Mouse (Mus musculus) liver, postnatal 0 days (tissue): ENCODE data around the gene Clasp2. TPM values are rescaled to one million over a fixed set of nuclear protein-coding genes. Genes with fewer than 3 reads are reported as not detected.

ENCODE experiments used
- ATAC-seq: fragments of 200-750 bp; cut with Nextera tagmentation; 2 replicates; pipeline ENCODE4 v1.8.0; 2017; ENCODE audit warnings: mild to moderate bottlenecking, moderate library complexity
- DNase-seq: peaks from one replicate; pipeline ENCODE4 v3.0.0-alpha.2; 2016
- H3K27ac ChIP-seq: fragments of 300-500 bp; sonication (generic); 2 replicates; pipeline ENCODE4 v1.5.1; 2014; ENCODE audit warnings: antibody characterized with exemption, moderate library complexity, mild to moderate bottlenecking, low read depth
- H3K27me3 ChIP-seq: fragments of 300-500 bp; sonication (generic); 2 replicates; pipeline ENCODE4 v1.6.1; 2014; ENCODE audit warnings: low read length, control low read depth, mixed read lengths; ENCODE audit not compliant: insufficient read depth
- H3K36me3 ChIP-seq: fragments of 300-500 bp; sonication (generic); replicated peaks from 2 replicates; pipeline ENCODE4 v1.6.1; 2014; ENCODE audit warnings: mild to moderate bottlenecking, control low read depth, low read length, moderate library complexity, mixed read lengths; ENCODE audit not compliant: insufficient read depth
- H3K4me1 ChIP-seq: fragments of 300-500 bp; sonication (generic); 2 replicates; pipeline ENCODE4 v1.6.1; 2014; ENCODE audit warnings: antibody characterized with exemption, mild to moderate bottlenecking, control low read depth; ENCODE audit not compliant: insufficient read depth
- H3K4me2 ChIP-seq: fragments of 300-500 bp; sonication (generic); 2 replicates; pipeline ENCODE4 v1.6.1; 2014; ENCODE audit warnings: low read depth, mild to moderate bottlenecking, low read length, moderate library complexity, mixed read lengths
- H3K4me3 ChIP-seq: fragments of 300-500 bp; sonication (generic); 2 replicates; pipeline ENCODE4 v1.5.1; 2014; ENCODE audit warnings: low read depth, low read length
- H3K9ac ChIP-seq: fragments of 300-500 bp; sonication (generic); replicated peaks from 2 replicates; pipeline ENCODE4 v1.6.1; 2014; ENCODE audit warnings: mild to moderate bottlenecking, moderate library complexity
- H3K9me3 ChIP-seq: fragments of 300-500 bp; sonication (generic); 2 replicates; pipeline ENCODE4 v1.6.1; 2016; ENCODE audit warnings: mild to moderate bottlenecking, control low read depth, low read length, mixed read lengths
- CTCF ChIP-seq: sonication (generic); IDR thresholded peaks from 2 replicates; pipeline ENCODE4 v1.5.1; 2016; ENCODE audit warnings: antibody characterized with exemption, low read depth
- EP300 ChIP-seq: IDR thresholded peaks from 2 replicates; pipeline ENCODE4 v1.6.1; 2016; ENCODE audit warnings: antibody characterized with exemption, low read depth, mild to moderate bottlenecking
- WGBS: fragments of 180-500 bp; shearing (Covaris S2); extraction: QIAGEN DNeasy Blood & Tissue Kit; methylation state at CpG from one replicate; pipeline ENCODE4 v1.1.7; 2014; ENCODE audit not compliant: insufficient replicate concordance; 5-methylcytosine and 5-hydroxymethylcytosine counted together
- polyA plus RNA-seq: library from polyadenylated mRNA; unstranded; fragments of >200 nt; fragmentation: Nextera tagmentation; extraction: Ambion mirVana; gene quantifications from 2 replicates; pipeline ENCODE4 v1.2.1, GENCODE M21; 2015

Gene Clasp2
- 3.9 and 4.9 TPM in 2 replicates for polyA plus RNA-seq

DNA sequence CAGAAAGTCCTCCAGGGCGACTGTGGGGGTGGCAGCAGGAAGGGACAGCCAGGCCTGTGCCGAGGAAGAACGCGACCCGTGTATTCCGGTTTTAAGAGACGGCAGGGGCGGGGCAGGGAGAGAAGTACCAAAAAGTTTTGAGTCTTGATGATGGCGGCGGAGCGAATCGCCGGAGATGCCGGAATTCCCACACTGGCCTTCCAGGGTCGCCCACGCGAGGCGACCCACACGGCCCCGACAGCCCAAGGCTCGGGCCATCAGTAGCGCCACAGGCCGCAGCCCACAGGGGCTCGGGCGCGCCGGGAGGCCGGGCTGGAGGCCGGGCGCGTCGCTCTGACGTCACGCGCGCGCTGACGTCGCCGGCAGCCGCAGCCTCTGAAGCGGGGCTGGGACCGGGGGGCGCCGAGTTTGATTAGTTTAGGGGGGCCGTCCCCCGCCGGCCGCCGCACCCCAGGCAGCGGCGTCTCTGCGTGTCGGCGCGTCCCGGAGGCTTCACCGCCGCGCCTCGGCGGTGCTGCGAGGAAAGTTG is at the start of gene Clasp2:
Gene Clasp2 (plus strand): TSS at position 366 of the 529 bp plus-strand sequence.
- Histone ChIP-seq H3K4me3 (peak within 1 kb of the TSS; percentile 99), H3K27me3 (no peaks in the 10 kb centered on the region), H3K9ac (peak within 1 kb of the TSS; percentile 94), H3K4me2 (peak within 1 kb of the TSS; percentile 96), H3K36me3 (no peaks in the 10 kb centered on the region), H3K4me1 (peaks cover 14% of the 10 kb centered on the region; the same call in 1 of the 2 replicates), H3K9me3 (no peaks in the 10 kb centered on the region), H3K27ac (peak within 1 kb of the TSS; percentile 85)
- peak; percentile 91 for ATAC-seq
- 0% methylated on average over 47 of the region's 63 CpGs for WGBS
- TF ChIP-seq EP300 (no peak), CTCF (no peak)
- DNase-seq, result peak; percentile 85

DNA sequence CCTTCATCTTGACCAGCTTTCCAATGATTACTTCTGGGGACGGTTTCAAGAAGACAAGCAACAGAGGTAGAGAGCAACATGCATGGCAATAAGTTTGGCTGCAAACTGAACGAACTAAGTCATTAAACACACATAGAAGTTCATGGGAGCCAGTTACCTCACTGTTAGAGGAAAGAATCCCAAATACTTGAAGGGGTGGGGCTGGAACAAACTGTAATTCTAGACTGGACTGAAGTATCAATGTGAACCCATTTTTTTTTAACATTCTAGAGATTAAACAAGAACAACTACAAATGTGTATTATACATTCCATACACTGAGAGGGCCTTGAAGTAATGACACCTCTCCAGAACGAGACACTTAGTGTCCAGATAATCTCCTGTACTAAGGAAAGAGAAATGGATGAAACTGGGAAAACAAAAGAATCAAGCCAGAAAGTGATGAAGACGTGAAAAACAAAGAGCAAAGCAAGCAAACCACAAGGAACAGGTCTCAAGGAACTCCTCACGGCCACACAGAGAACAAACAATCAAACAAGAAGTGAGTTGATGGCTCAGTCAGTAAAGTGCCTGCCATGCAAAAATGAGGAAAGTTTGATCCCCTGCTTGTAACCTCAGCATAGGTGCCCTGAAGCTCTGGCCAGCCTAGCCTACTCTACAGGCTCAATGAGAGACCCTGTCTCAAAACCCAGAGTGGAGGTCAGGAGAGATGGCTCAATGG is 39.7 kb upstream of the Clasp2 start:
- Histone ChIP-seq H3K9me3 (no peaks in the 10 kb centered on the region), H3K4me2 (no peak overlapping the region), H3K36me3 (peaks cover 14% of the 10 kb centered on the region), H3K4me1 (peaks cover 22% of the 10 kb centered on the region), H3K27ac (no peak overlapping the region), H3K9ac (no peak overlapping the region), H3K4me3 (no peak overlapping the region), H3K27me3 (no peaks in the 10 kb centered on the region)
- TF ChIP-seq CTCF (no peak), EP300 (no peak)
- ATAC-seq (no peak), DNase-seq (no peak)
- WGBS, result 78% methylated on average over 5 of the region's 5 CpGs

DNA sequence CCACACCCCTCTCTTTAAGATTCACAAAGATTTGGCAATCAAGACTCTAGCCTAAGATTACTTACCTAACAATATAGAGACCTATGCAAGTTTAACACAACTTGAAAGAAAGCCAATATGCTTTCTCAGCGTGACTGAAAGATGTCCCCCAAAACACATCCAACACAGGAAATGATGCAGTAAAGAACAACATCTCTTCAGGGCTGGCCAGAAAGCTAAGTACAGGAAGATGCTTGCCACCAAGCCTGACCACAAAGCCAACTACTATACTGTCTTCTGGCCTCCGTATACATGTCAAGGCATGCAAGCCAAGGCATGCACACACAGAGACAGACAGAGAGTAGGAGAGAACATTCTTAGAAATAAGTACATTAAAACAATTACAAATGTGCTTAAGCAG is 35.2 kb upstream of the Clasp2 start:
- Histone ChIP-seq H3K4me2 (peak overlapping the region; percentile 90), H3K27ac (no peak overlapping the region), H3K9me3 (no peaks in the 10 kb centered on the region), H3K4me3 (peak overlapping the region; percentile 81), H3K9ac (peak overlapping the region; percentile 96; the same call in 1 of the 2 replicates), H3K4me1 (peaks cover 28% of the 10 kb centered on the region), H3K36me3 (0 out of 2 replicates have a peak, but pooled peaks cover 4% of the 10 kb centered on the region), H3K27me3 (no peaks in the 10 kb centered on the region)
- DNase-seq, result no peak
- WGBS, result 20% methylated on average over 2 of the region's 2 CpGs
- TF ChIP-seq EP300, result no peak
- TF ChIP-seq CTCF, result no peak
- ATAC-seq, result no peak

DNA sequence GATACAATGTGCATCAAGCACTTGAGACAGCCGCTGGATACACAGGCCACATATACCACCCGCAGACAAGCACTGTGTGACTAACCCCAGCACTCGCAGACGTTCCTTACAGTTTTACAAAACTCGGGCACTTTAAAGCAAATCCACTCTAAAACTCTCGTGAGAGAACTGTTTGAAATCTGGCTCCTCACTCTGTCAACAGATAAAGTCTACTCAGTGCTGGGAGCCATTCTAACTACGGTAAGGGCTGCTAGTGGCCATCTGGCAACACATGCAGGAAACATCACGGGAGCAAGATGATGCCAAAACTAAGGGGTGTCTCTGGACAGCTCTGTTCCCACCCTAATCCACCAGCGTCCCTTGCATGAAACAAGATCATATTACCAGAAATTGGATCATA is 34.4 kb upstream of the Clasp2 start:
- no peak for ATAC-seq
- Histone ChIP-seq H3K9me3 (no peaks in the 10 kb centered on the region), H3K4me2 (peak overlapping the region; percentile 90), H3K4me3 (peak overlapping the region; percentile 81), H3K27me3 (no peaks in the 10 kb centered on the region), H3K36me3 (0 out of 2 replicates have a peak, but pooled peaks cover 4% of the 10 kb centered on the region), H3K4me1 (peaks cover 28% of the 10 kb centered on the region), H3K27ac (peak overlapping the region; percentile 96; the same call in 1 of the 2 replicates), H3K9ac (peak overlapping the region; percentile 96)
- TF ChIP-seq EP300, result no peak
- no peak for TF ChIP-seq CTCF
- 22% methylated on average over 9 of the region's 9 CpGs for WGBS
- no peak for DNase-seq

DNA sequence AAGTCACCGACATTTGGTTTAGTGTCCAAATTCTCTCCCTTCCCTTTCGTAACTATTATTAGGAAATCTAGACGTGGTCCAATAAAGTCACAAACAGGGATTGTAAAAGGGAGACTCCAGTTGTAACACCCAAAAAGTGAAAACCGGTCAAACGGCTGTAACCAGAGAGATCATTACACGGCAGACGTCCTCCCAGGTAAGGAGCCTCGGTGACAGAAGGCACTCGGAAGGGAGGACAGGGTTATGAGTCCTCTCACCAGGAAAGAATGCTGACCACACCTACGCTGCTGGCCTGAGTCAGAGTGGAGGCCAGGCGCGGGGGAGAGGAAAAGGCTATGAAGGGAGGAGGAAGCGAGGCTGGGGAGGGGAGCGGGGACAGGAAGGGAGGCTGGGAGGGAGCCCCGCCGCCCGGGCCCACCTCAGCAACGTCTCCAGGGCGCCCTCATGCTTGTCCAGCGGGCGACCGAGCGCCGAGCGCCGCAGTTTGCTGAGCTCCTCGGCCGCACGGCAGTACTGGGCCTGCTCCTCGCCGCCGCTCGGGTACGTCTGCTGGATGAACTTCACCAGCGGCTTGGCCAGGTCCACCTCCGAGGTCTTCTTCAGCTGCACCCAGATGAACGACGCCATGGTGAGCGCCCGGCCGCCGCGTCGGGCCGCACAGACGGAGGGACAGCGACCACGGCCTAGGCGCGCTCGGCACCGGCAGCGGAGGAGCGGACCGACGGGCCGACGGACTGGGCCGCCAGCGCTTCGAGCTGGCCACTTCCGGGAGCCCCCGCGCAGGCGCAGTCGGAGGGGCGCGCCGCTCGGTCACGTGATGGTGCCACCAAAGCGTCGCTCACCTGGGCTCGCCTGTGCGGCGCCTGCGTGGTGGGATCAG is 33.6 kb upstream of the Clasp2 start, which contains the start of gene Pdcd6ip:
Gene Pdcd6ip (minus strand): TSS at position 779 of the 880 bp plus-strand sequence.
- H3K27me3 ChIP-seq, result no peaks in the 10 kb centered on the region

More for the DNA sequence above, 33.6 kb upstream of the Clasp2 start, which contains the start of gene Pdcd6ip:
- Histone ChIP-seq H3K36me3 (0 out of 2 replicates have a peak, but pooled peaks cover 4% of the 10 kb centered on the region), H3K27ac (peak within 1 kb of the TSS; percentile 96), H3K9me3 (no peaks in the 10 kb centered on the region), H3K4me1 (peaks cover 28% of the 10 kb centered on the region), H3K4me2 (peak within 1 kb of the TSS; percentile 90), H3K4me3 (peak within 1 kb of the TSS; percentile 81), H3K9ac (peak within 1 kb of the TSS; percentile 96)
- under 1% methylated on average over 65 of the region's 77 CpGs for WGBS
- TF ChIP-seq CTCF (no peak), EP300 (no peak)
- ATAC-seq (peak; percentile 88), DNase-seq (peak; percentile 94)
